ENCODE assay signal across 22 mouse cellular contexts in genomic region chr4:7581931-7582330, GRCm38 (mm10).
DNase-seq lines count a peak whose midpoint lies in the region; ATAC-seq and TF ChIP-seq lines count a peak whose summit lies in the region.
"Had no signal": no experiment of that assay in that cellular context is flagged by ENCODE, and none has a peak within 500 bp of the region (broad histone marks: within the 10 kb centered on the region; RNA-seq: fewer than 3 reads in every experiment).

No protein-coding gene starts in this region.

- no peaks in the 10 kb centered on the region for H3K27me3 ChIP-seq in forebrain, postnatal 0 days (ENCODE audit: insufficient read depth, low read length)
- no peaks in the 10 kb centered on the region for H3K27me3 ChIP-seq in forebrain, embryonic 10.5 days (ENCODE audit: poor library complexity, severe bottlenecking)
- H3K27me3 ChIP-seq in midbrain, embryonic 11.5 days (ENCODE audit: control insufficient read depth, insufficient read depth, low read length): no peaks in the 10 kb centered on the region
- H3K27me3 ChIP-seq in midbrain, embryonic 10.5 days (ENCODE audit: low read depth, poor library complexity, severe bottlenecking): no peaks in the 10 kb centered on the region
- H3K27me3 ChIP-seq in midbrain, embryonic 12.5 days: no peaks in the 10 kb centered on the region
- no peaks in the 10 kb centered on the region for H3K27me3 ChIP-seq in neural tube, embryonic 15.5 days (replicated peaks)
- H3K27me3 ChIP-seq: CH12.LX; heart, embryonic 15.5 days; kidney, embryonic 15.5 days; limb, embryonic 13.5 days; lung, embryonic 15.5 days had no signal

- no peaks in the 10 kb centered on the region for H3K36me3 ChIP-seq in forebrain, postnatal 0 days (ENCODE audit: insufficient read depth)
- no peaks in the 10 kb centered on the region for H3K36me3 ChIP-seq in forebrain, embryonic 10.5 days (replicated peaks)
- no peaks in the 10 kb centered on the region for H3K36me3 ChIP-seq in midbrain, embryonic 11.5 days (ENCODE audit: control insufficient read depth, insufficient read depth, low read length)
- no peaks in the 10 kb centered on the region for H3K36me3 ChIP-seq in midbrain, embryonic 10.5 days
- no peaks in the 10 kb centered on the region for H3K36me3 ChIP-seq in midbrain, embryonic 12.5 days
- no peaks in the 10 kb centered on the region for H3K36me3 ChIP-seq in neural tube, embryonic 15.5 days
- H3K36me3 ChIP-seq: heart, embryonic 15.5 days; kidney, embryonic 15.5 days; limb, embryonic 13.5 days; lung, embryonic 15.5 days had no signal

- H3K27ac ChIP-seq in forebrain, postnatal 0 days (ENCODE audit: low read depth, low read length): peak overlapping the region; percentile 71; the same call in 1 of the 2 replicates
- no peak overlapping the region for H3K27ac ChIP-seq in forebrain, embryonic 10.5 days
- H3K27ac ChIP-seq in midbrain, embryonic 11.5 days (ENCODE audit: low read depth, low read length): no peak overlapping the region
- H3K27ac ChIP-seq in midbrain, embryonic 10.5 days (replicated peaks): no peak overlapping the region
- 0 out of 2 replicates have a peak overlapping the region, but pooled peaks have one; percentile 39 for H3K27ac ChIP-seq in midbrain, embryonic 12.5 days (replicated peaks)
- H3K27ac ChIP-seq in neural tube, embryonic 15.5 days (replicated peaks): peak overlapping the region; percentile 75; the same call in 1 of the 2 replicates
- H3K27ac ChIP-seq: heart, adult 2 months; heart, embryonic 15.5 days; kidney, embryonic 15.5 days; limb, embryonic 13.5 days; liver, embryonic 14.5 days; lung, embryonic 15.5 days had no signal

- no peak overlapping the region for H3K4me3 ChIP-seq in forebrain, postnatal 0 days (ENCODE audit: low read depth, low read length)
- no peak overlapping the region for H3K4me3 ChIP-seq in forebrain, embryonic 10.5 days
- H3K4me3 ChIP-seq in midbrain, embryonic 11.5 days (ENCODE audit: low read depth, low read length): no peak overlapping the region
- H3K4me3 ChIP-seq in midbrain, embryonic 10.5 days: no peak overlapping the region
- H3K4me3 ChIP-seq in midbrain, embryonic 12.5 days: no peak overlapping the region
- no peak overlapping the region for H3K4me3 ChIP-seq in neural tube, embryonic 15.5 days (replicated peaks)
- H3K4me3 ChIP-seq: heart, adult 2 months; heart, embryonic 15.5 days; kidney, embryonic 15.5 days; limb, embryonic 13.5 days; lung, embryonic 15.5 days had no signal

- DNase-seq in forebrain, postnatal 0 days: no peak
- no peak for DNase-seq in forebrain, embryonic 10.5 days (ENCODE audit: extremely low spot score, low spot score)
- peak; percentile 70 for DNase-seq in midbrain, embryonic 11.5 days (ENCODE audit: low spot score, missing footprints)
- no peak for DNase-seq in midbrain, embryonic 10.5 days (ENCODE audit: low spot score)
- no peak for DNase-seq in liver
- DNase-seq: adrenal gland, postnatal 36 days; cerebellum, adult 2 months; gastrocnemius, postnatal 10 days; heart, adult 2 months; heart, postnatal 4 days; kidney, postnatal 4 days; lung, postnatal 4 days; spleen, adult 18-20 months had no signal

- no peak overlapping the region for H3K9ac ChIP-seq in forebrain, postnatal 0 days
- no peak overlapping the region for H3K9ac ChIP-seq in midbrain, embryonic 11.5 days (ENCODE audit: low read length)
- H3K9ac ChIP-seq in midbrain, embryonic 12.5 days (replicated peaks): no peak overlapping the region
- no peak overlapping the region for H3K9ac ChIP-seq in neural tube, embryonic 15.5 days (replicated peaks)
- H3K9ac ChIP-seq: heart, embryonic 15.5 days; kidney, embryonic 15.5 days; limb, embryonic 13.5 days; liver, embryonic 14.5 days; lung, embryonic 15.5 days had no signal

- H3K9me3 ChIP-seq in forebrain, postnatal 0 days (ENCODE audit: low read length): no peaks in the 10 kb centered on the region
- no peaks in the 10 kb centered on the region for H3K9me3 ChIP-seq in forebrain, embryonic 10.5 days
- H3K9me3 ChIP-seq in midbrain, embryonic 11.5 days (ENCODE audit: control insufficient read depth, low read length): no peaks in the 10 kb centered on the region
- no peaks in the 10 kb centered on the region for H3K9me3 ChIP-seq in midbrain, embryonic 10.5 days (replicated peaks)
- H3K9me3 ChIP-seq in midbrain, embryonic 12.5 days: no peaks in the 10 kb centered on the region
- no peaks in the 10 kb centered on the region for H3K9me3 ChIP-seq in neural tube, embryonic 15.5 days (replicated peaks)
- H3K9me3 ChIP-seq: heart, embryonic 15.5 days; kidney, embryonic 15.5 days; limb, embryonic 13.5 days; lung, embryonic 15.5 days had no signal

- H3K4me1 ChIP-seq in forebrain, postnatal 0 days (ENCODE audit: insufficient read depth): peaks cover 10% of the 10 kb centered on the region; the same call in 1 of the 2 replicates
- H3K4me1 ChIP-seq in forebrain, embryonic 10.5 days: peaks cover 23% of the 10 kb centered on the region
- H3K4me1 ChIP-seq in midbrain, embryonic 11.5 days (ENCODE audit: control insufficient read depth, insufficient read depth, low read length): peaks cover 13% of the 10 kb centered on the region
- H3K4me1 ChIP-seq in midbrain, embryonic 10.5 days: peaks cover 20% of the 10 kb centered on the region
- peaks cover 19% of the 10 kb centered on the region for H3K4me1 ChIP-seq in midbrain, embryonic 12.5 days
- peaks cover 12% of the 10 kb centered on the region for H3K4me1 ChIP-seq in neural tube, embryonic 15.5 days
- H3K4me1 ChIP-seq: heart, embryonic 15.5 days; kidney, embryonic 15.5 days; limb, embryonic 13.5 days had no signal

- WGBS in forebrain, postnatal 0 days: 32% methylated on average over 4 of the region's 4 CpGs
- 52% methylated on average over 4 of the region's 4 CpGs for WGBS in forebrain, embryonic 10.5 days
- 36% methylated on average over 4 of the region's 4 CpGs for WGBS in midbrain, embryonic 11.5 days
- WGBS in midbrain, embryonic 10.5 days: 45% methylated on average over 4 of the region's 4 CpGs
- WGBS in midbrain, embryonic 12.5 days: 23% methylated on average over 4 of the region's 4 CpGs
- WGBS in neural tube, embryonic 15.5 days: 60% methylated on average over 4 of the region's 4 CpGs

- no peak for ATAC-seq in forebrain, postnatal 0 days
- no peak for ATAC-seq in midbrain, embryonic 11.5 days (ENCODE audit: low FRiP score)
- ATAC-seq in midbrain, embryonic 12.5 days (ENCODE audit: low FRiP score, low read depth): no peak
- no peak for ATAC-seq in neural tube, embryonic 15.5 days (ENCODE audit: low FRiP score)
- ATAC-seq: intestine, embryonic 16.5 days had no signal

- TF ChIP-seq CTCF in forebrain, postnatal 0 days (IDR thresholded peaks at IDR 0.05; ENCODE audit: low read depth): no peak

- no peak overlapping the region for H3K4me2 ChIP-seq in forebrain, postnatal 0 days (ENCODE audit: low read depth)
- H3K4me2 ChIP-seq in midbrain, embryonic 11.5 days: no peak overlapping the region
- H3K4me2 ChIP-seq in midbrain, embryonic 12.5 days (replicated peaks): peak overlapping the region; percentile 29; the same call in 1 of the 2 replicates
- H3K4me2 ChIP-seq in neural tube, embryonic 15.5 days: no peak overlapping the region
- H3K4me2 ChIP-seq: heart, embryonic 15.5 days; kidney, embryonic 15.5 days; limb, embryonic 13.5 days; lung, embryonic 15.5 days had no signal

Comparison
In these comparisons a context has a peak if more than half of its experiments do, and no peak if none do; other contexts are left out.
1. H3K27ac ChIP-seq: peak in forebrain, postnatal 0 days (single experiment), midbrain, embryonic 12.5 days (single experiment) and neural tube, embryonic 15.5 days (single experiment); none in forebrain, embryonic 10.5 days (single experiment), midbrain, embryonic 11.5 days (single experiment) and midbrain, embryonic 10.5 days (single experiment).